Mouse (Mus musculus) liver, postnatal 0 days (tissue): Measurements from ENCODE around the gene Vinac1. TPM values are rescaled to one million over a fixed set of nuclear protein-coding genes. Genes with fewer than 3 reads are reported as not detected.
A peak's percentile ranks its signal among the peaks of the same experiment; 100 is the strongest.

Experiments
- ATAC-seq: fragments of 200-750 bp; cut with Nextera tagmentation; 2 replicates; pipeline ENCODE4 v1.8.0; 2017; ENCODE audit warnings: mild to moderate bottlenecking, moderate library complexity
- DNase-seq: peaks from one replicate; pipeline ENCODE4 v3.0.0-alpha.2; 2016
- H3K27ac ChIP-seq: fragments of 300-500 bp; sonication (generic); 2 replicates; pipeline ENCODE4 v1.5.1; 2014; ENCODE audit warnings: antibody characterized with exemption, moderate library complexity, mild to moderate bottlenecking, low read depth
- H3K27me3 ChIP-seq: fragments of 300-500 bp; sonication (generic); 2 replicates; pipeline ENCODE4 v1.6.1; 2014; ENCODE audit warnings: low read length, control low read depth, mixed read lengths; ENCODE audit not compliant: insufficient read depth
- H3K36me3 ChIP-seq: fragments of 300-500 bp; sonication (generic); replicated peaks from 2 replicates; pipeline ENCODE4 v1.6.1; 2014; ENCODE audit warnings: mild to moderate bottlenecking, control low read depth, low read length, moderate library complexity, mixed read lengths; ENCODE audit not compliant: insufficient read depth
- H3K4me1 ChIP-seq: fragments of 300-500 bp; sonication (generic); 2 replicates; pipeline ENCODE4 v1.6.1; 2014; ENCODE audit warnings: antibody characterized with exemption, mild to moderate bottlenecking, control low read depth; ENCODE audit not compliant: insufficient read depth
- H3K4me2 ChIP-seq: fragments of 300-500 bp; sonication (generic); 2 replicates; pipeline ENCODE4 v1.6.1; 2014; ENCODE audit warnings: low read depth, mild to moderate bottlenecking, low read length, moderate library complexity, mixed read lengths
- H3K4me3 ChIP-seq: fragments of 300-500 bp; sonication (generic); 2 replicates; pipeline ENCODE4 v1.5.1; 2014; ENCODE audit warnings: low read depth, low read length
- H3K9ac ChIP-seq: fragments of 300-500 bp; sonication (generic); replicated peaks from 2 replicates; pipeline ENCODE4 v1.6.1; 2014; ENCODE audit warnings: mild to moderate bottlenecking, moderate library complexity
- H3K9me3 ChIP-seq: fragments of 300-500 bp; sonication (generic); 2 replicates; pipeline ENCODE4 v1.6.1; 2016; ENCODE audit warnings: mild to moderate bottlenecking, control low read depth, low read length, mixed read lengths
- CTCF ChIP-seq: sonication (generic); IDR thresholded peaks from 2 replicates; pipeline ENCODE4 v1.5.1; 2016; ENCODE audit warnings: antibody characterized with exemption, low read depth
- EP300 ChIP-seq: IDR thresholded peaks from 2 replicates; pipeline ENCODE4 v1.6.1; 2016; ENCODE audit warnings: antibody characterized with exemption, low read depth, mild to moderate bottlenecking
- WGBS: fragments of 180-500 bp; shearing (Covaris S2); extraction: QIAGEN DNeasy Blood & Tissue Kit; methylation state at CpG from one replicate; pipeline ENCODE4 v1.1.7; 2014; ENCODE audit not compliant: insufficient replicate concordance; 5-methylcytosine and 5-hydroxymethylcytosine counted together
- polyA plus RNA-seq: library from polyadenylated mRNA; unstranded; fragments of >200 nt; fragmentation: Nextera tagmentation; extraction: Ambion mirVana; gene quantifications from 2 replicates; pipeline ENCODE4 v1.2.1, GENCODE M21; 2015

The Vinac1 gene
- polyA plus RNA-seq = not detected in 2 replicates

DNA sequence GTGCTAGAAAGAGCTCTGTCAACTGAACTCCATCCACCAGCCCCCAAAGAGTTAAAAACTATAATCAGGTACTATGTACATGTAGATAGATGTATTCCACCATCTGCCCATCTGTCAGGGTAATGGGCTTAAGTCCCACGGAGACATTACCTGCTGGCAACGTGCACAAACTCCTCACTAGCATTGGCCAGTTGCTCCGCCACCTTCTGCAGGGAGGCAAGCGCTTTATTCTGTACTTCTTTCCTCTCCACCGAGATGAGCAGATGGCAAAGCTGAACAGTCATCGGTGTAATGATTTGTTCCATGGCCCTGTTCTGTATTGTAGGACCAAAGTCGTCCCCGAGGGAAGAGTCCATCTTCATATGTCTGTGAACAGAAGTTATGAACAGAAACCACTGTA, at the start of gene Vinac1:
Gene Vinac1, minus strand, starts transcription at position 362 of the 400 bp plus-strand sequence.
- Histone ChIP-seq H3K4me1 (no peaks in the 10 kb centered on the region), H3K27me3 (no peaks in the 10 kb centered on the region), H3K36me3 (no peaks in the 10 kb centered on the region), H3K4me3 (no peak within 1 kb of the TSS), H3K9me3 (no peaks in the 10 kb centered on the region), H3K4me2 (no peak within 1 kb of the TSS), H3K27ac (no peak within 1 kb of the TSS), H3K9ac (no peak within 1 kb of the TSS)
- 76% methylated on average over 8 of the region's 8 CpGs for WGBS
- ATAC-seq (no peak), DNase-seq (no peak)
- TF ChIP-seq CTCF (no peak), EP300 (no peak)

DNA sequence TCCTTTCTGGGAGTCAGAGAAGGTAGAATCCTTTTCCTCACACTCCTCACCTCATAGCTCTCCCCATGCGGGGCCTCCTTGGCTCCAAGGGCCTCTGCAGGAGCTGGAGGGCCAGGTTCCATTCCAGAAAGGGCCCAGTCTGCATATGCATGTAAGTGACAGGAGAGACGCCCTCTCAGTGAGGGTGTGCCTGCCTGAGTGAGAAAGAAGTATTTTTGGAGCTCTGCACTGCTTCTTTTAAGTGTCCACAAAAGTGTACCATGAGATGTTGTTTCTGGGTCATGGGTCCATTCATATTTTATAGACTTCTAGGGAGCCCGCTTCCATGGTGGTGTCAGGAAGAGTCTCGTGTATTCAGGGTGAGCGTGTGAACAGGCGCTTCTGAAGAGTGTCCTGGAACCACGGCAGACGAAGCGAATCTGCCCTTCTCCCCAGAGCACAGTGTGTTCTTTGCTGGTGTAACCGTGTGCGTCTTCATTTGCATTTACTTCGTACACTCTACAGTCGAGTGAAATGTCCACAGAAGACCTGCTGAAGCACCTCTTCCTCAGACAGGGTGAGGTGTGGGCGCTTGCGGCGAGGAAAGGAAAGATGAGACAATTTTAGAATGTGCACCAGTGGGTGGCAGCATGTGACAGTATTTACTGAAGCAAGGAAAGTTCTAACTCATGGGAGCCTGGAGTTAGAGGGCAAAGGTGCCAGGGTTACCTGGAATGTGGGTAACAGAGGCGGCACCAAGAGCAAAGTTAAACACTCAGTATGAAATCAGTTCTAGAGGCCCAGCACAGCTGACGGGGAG, 46.2 kb upstream of the Vinac1 start:
- DNase-seq (peak; percentile 18), ATAC-seq (peak; percentile 64)
- no peak overlapping the region for H3K4me3 ChIP-seq
- H3K4me1 ChIP-seq = no peaks in the 10 kb centered on the region
- H3K4me2 ChIP-seq = no peak overlapping the region
- no peaks in the 10 kb centered on the region for H3K9me3 ChIP-seq
- H3K27ac ChIP-seq = no peak overlapping the region
- 84% methylated on average over 18 of the region's 18 CpGs for WGBS
- TF ChIP-seq CTCF (peak; percentile 45), EP300 (no peak)
- H3K27me3 ChIP-seq = no peaks in the 10 kb centered on the region
- H3K36me3 ChIP-seq = 0 out of 2 replicates have a peak, but pooled peaks cover 4% of the 10 kb centered on the region
- H3K9ac ChIP-seq = no peak overlapping the region

DNA sequence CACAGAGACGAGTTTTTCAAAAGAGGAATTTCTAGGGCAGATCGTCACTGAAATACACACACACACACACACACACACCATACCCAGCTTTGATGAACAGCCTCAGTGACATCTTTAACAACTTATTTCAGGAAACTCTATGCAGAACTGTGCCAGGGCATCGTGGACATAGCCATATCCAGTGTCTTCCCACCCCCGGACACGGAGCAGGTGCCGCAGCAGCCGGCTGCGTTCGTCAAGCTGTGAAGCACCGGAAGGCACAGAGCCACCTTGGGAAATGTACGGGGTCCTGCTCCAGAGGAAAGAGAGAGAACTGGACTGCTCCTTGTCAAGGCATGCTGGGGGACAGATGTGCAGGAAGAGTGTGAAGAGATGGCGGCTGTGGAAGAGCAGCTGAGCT, 44.8 kb upstream of the Vinac1 start:
- TF ChIP-seq EP300 (no peak), CTCF (no peak)
- no peaks in the 10 kb centered on the region for H3K9me3 ChIP-seq
- H3K4me3 ChIP-seq = no peak overlapping the region
- no peaks in the 10 kb centered on the region for H3K4me1 ChIP-seq
- H3K27ac ChIP-seq = no peak overlapping the region
- DNase-seq (no peak), ATAC-seq (no peak)
- H3K9ac ChIP-seq = no peak overlapping the region
- H3K4me2 ChIP-seq = no peak overlapping the region
- H3K36me3 ChIP-seq = 0 out of 2 replicates have a peak, but pooled peaks cover 4% of the 10 kb centered on the region
- WGBS = 85% methylated on average over 12 of the region's 12 CpGs
- no peaks in the 10 kb centered on the region for H3K27me3 ChIP-seq

DNA sequence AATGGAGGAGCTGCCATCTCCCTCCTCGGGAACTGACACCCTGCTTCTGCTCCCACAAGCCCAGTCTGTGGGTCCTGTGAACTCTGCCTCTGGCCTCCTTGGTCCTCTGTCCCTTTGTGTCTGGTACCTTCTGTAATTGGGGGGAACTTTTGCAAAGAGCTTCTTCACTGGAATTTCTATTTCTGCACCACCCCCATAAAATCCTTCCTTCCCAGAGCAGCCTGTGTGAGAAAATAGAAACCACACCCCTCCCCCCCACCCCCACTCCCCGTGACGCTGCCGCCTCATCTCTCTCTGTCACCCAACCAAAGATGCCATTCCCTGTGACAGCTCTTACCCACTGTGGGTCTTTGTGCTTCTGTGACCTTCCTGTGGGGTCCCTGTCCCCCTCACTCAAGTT, 42.4 kb upstream of the Vinac1 start:
- no peak overlapping the region for H3K27ac ChIP-seq
- 0 out of 2 replicates have a peak, but pooled peaks cover 4% of the 10 kb centered on the region for H3K36me3 ChIP-seq
- no peaks in the 10 kb centered on the region for H3K27me3 ChIP-seq
- 81% methylated on average over 4 of the region's 4 CpGs for WGBS
- no peak for TF ChIP-seq EP300
- TF ChIP-seq CTCF = no peak
- no peak for DNase-seq
- no peak overlapping the region for H3K9ac ChIP-seq
- no peak overlapping the region for H3K4me2 ChIP-seq
- H3K4me3 ChIP-seq = no peak overlapping the region
- no peak for ATAC-seq
- no peaks in the 10 kb centered on the region for H3K9me3 ChIP-seq
- H3K4me1 ChIP-seq = no peaks in the 10 kb centered on the region

DNA sequence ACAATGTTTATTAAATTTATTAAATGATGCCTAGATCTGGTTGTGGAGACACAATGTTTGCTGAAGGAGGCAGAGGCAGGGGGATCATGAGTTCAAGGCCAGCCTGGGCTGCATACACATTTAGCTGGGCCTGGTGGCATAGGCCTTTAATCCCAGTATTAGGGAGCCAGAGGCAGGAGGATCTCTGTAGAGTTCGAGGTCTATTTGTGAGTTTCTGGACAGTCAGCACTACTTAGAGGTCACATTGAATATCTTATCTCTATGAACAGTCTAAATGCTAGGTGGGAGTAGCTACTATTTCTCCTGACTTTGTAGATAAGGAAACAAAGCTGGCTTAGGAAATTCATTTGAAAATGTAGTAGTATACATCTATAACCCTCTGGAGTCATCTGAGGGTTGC, 39.5 kb upstream of the Vinac1 start:
- Histone ChIP-seq H3K4me1 (no peaks in the 10 kb centered on the region), H3K27ac (no peak overlapping the region), H3K36me3 (0 out of 2 replicates have a peak, but pooled peaks cover 2% of the 10 kb centered on the region), H3K9me3 (no peaks in the 10 kb centered on the region), H3K9ac (no peak overlapping the region), H3K27me3 (no peaks in the 10 kb centered on the region), H3K4me2 (no peak overlapping the region), H3K4me3 (no peak overlapping the region)
- WGBS = 64% methylated on average over 1 of the region's 1 CpGs
- DNase-seq (no peak), ATAC-seq (no peak)
- TF ChIP-seq EP300 (no peak), CTCF (no peak)

DNA sequence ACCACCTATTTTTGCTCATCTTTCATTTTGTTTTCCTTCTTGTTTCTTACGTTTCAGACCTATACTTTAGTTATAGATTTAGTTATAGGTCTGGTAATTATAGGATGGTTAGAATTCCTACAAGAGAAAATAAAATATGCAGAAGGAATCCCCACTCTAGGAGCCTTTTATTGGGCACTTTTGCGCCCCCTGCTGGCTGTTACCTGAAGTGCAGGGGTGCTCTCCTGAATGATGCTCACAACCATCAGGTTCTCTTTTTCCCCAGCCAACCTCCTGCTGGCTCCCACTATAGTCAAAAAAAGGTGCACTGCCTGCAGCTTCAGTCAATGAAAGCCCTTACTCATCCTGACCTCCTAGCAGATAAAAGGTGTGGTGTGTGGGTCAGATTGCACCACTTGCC, 37.0 kb upstream of the Vinac1 start:
- 47% methylated on average over 2 of the region's 2 CpGs for WGBS
- no peak for ATAC-seq
- Histone ChIP-seq H3K36me3 (0 out of 2 replicates have a peak, but pooled peaks cover 2% of the 10 kb centered on the region), H3K27me3 (no peaks in the 10 kb centered on the region), H3K9me3 (no peaks in the 10 kb centered on the region), H3K4me2 (no peak overlapping the region), H3K27ac (no peak overlapping the region), H3K4me1 (no peaks in the 10 kb centered on the region), H3K4me3 (no peak overlapping the region), H3K9ac (no peak overlapping the region)
- peak; percentile 76 for TF ChIP-seq CTCF
- no peak for TF ChIP-seq EP300
- peak; percentile 56 for DNase-seq
